ENCODE assay signal across 8 mouse cellular contexts in the genomic region with DNA sequence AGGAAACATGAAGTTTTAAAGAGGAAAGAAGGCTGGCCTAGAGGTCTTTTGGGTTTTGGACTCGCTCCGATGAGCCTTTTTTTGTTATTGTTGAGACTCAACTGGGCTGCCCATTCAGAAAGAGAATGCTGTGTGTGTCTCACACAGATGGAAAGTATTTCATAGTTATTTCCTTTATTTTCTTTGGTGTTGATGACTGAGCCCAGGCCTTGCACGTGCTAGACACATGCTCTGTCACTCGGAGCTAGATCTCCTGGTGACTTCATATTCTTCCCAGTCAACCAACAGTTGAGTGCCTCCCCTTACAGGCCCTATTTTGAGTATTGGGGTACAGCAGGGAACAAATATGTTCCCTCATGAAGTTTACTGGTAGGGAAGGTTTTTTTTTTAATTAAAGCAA. TPM values are rescaled to one million over a fixed set of nuclear protein-coding genes. Genes with fewer than 3 reads are reported as not detected.
DNase-seq lines count a peak whose midpoint lies in the region; ATAC-seq and TF ChIP-seq lines count a peak whose summit lies in the region.

No protein-coding gene starts in this region.

- H3K9me3 ChIP-seq in neural tube, embryonic 11.5 days (ENCODE audit: control insufficient read depth, low read length): no peaks in the 10 kb centered on the region
- no peaks in the 10 kb centered on the region for H3K9me3 ChIP-seq in limb, embryonic 15.5 days
- no peaks in the 10 kb centered on the region for H3K9me3 ChIP-seq in stomach, postnatal 0 days (ENCODE audit: control insufficient read depth, low read length)

- TF ChIP-seq CTCF in stomach, postnatal 0 days (IDR thresholded peaks at IDR 0.05; ENCODE audit: low read depth): no peak

- no peak for TF ChIP-seq EP300 in stomach, postnatal 0 days (optimal IDR thresholded peaks at IDR 0.05)

- 0 out of 2 replicates have a peak, but pooled peaks cover 2% of the 10 kb centered on the region for H3K4me1 ChIP-seq in neural tube, embryonic 11.5 days (ENCODE audit: control insufficient read depth, insufficient read depth, low read length)
- H3K4me1 ChIP-seq in limb, embryonic 15.5 days: peaks cover 15% of the 10 kb centered on the region
- H3K4me1 ChIP-seq in stomach, postnatal 0 days (replicated peaks; ENCODE audit: control insufficient read depth, insufficient read depth): no peaks in the 10 kb centered on the region

- ATAC-seq in CD4-positive, CD25-positive, alpha-beta regulatory T cell, adult 4 months: no peak
- no peak for ATAC-seq in neural tube, embryonic 11.5 days (ENCODE audit: insufficient read depth, low FRiP score, low TSS enrichment)
- ATAC-seq in limb, embryonic 15.5 days (ENCODE audit: insufficient number of reproducible peaks, low FRiP score, low TSS enrichment, low read depth): no peak
- no peak for ATAC-seq in stomach, postnatal 0 days (ENCODE audit: low FRiP score, low TSS enrichment)

- no peaks in the 10 kb centered on the region for H3K27me3 ChIP-seq in neural tube, embryonic 11.5 days (ENCODE audit: control insufficient read depth, insufficient read depth, low read length)
- H3K27me3 ChIP-seq in limb, embryonic 15.5 days: no peaks in the 10 kb centered on the region
- no peaks in the 10 kb centered on the region for H3K27me3 ChIP-seq in stomach, postnatal 0 days (ENCODE audit: control insufficient read depth, insufficient read depth, low read length)

- peak overlapping the region; percentile 85 for H3K4me3 ChIP-seq in neural tube, embryonic 11.5 days (ENCODE audit: low read depth, low read length)
- H3K4me3 ChIP-seq in limb, embryonic 15.5 days: peak overlapping the region; percentile 86
- peak overlapping the region; percentile 61; the same call in 1 of the 2 replicates for H3K4me3 ChIP-seq in stomach, postnatal 0 days (ENCODE audit: low read depth, low read length)

- 71% methylated on average over 4 of the region's 4 CpGs for WGBS in neural tube, embryonic 11.5 days
- WGBS in limb, embryonic 15.5 days: 56% methylated on average over 4 of the region's 4 CpGs
- 73% methylated on average over 4 of the region's 4 CpGs for WGBS in stomach, postnatal 0 days

- peak overlapping the region; percentile 61 for H3K4me2 ChIP-seq in neural tube, embryonic 11.5 days (ENCODE audit: low read depth)
- peak overlapping the region; percentile 76 for H3K4me2 ChIP-seq in limb, embryonic 15.5 days
- H3K4me2 ChIP-seq in stomach, postnatal 0 days (replicated peaks; ENCODE audit: low read depth): peak overlapping the region; percentile 62

- H3K36me3 ChIP-seq in neural tube, embryonic 11.5 days (ENCODE audit: control insufficient read depth, insufficient read depth, low read length): peaks cover 4% of the 10 kb centered on the region
- peaks cover 32% of the 10 kb centered on the region for H3K36me3 ChIP-seq in limb, embryonic 15.5 days
- H3K36me3 ChIP-seq in stomach, postnatal 0 days (ENCODE audit: control insufficient read depth, insufficient read depth, low read length): 0 out of 2 replicates have a peak, but pooled peaks cover 4% of the 10 kb centered on the region

- H3K9ac ChIP-seq in neural tube, embryonic 11.5 days (ENCODE audit: low read length): no peak overlapping the region
- no peak overlapping the region for H3K9ac ChIP-seq in limb, embryonic 15.5 days
- no peak overlapping the region for H3K9ac ChIP-seq in stomach, postnatal 0 days (ENCODE audit: low read length)

- DNase-seq in CD4-positive, CD25-positive, alpha-beta regulatory T cell, adult 2 months (ENCODE audit: low read depth, low spot score): peak; percentile 10
- DNase-seq in neural tube, embryonic 11.5 days (ENCODE audit: low spot score): no peak
- no peak for DNase-seq in neural tube, embryonic 10.5 days (ENCODE audit: extremely low spot score, low spot score)
- no peak for DNase-seq in stomach, postnatal 0 days (ENCODE audit: low spot score)
- no peak for DNase-seq in layer of hippocampus, postnatal 25 days (ENCODE audit: extremely low spot score in 1 of 2, low spot score in 1 of 2)
- DNase-seq in ovary, adult 18-20 months (ENCODE audit: low spot score): no peak

- no peak overlapping the region for H3K27ac ChIP-seq in neural tube, embryonic 11.5 days (ENCODE audit: low read depth, low read length)
- H3K27ac ChIP-seq in limb, embryonic 15.5 days: no peak overlapping the region
- no peak overlapping the region for H3K27ac ChIP-seq in stomach, postnatal 0 days (replicated peaks)

RNA-seq across cellular contexts. Expression of a gene that starts 1.0 kb away (rescaled TPM):
- 10 to 100 TPM; 29.2 to 36.8 TPM for polyA plus RNA-seq in CD4-positive, CD25-positive, alpha-beta regulatory T cell, adult 4 months (2017; shearing (Covaris generic))
- 43.6 and 47.6 TPM in 2 replicates for polyA plus RNA-seq in neural tube, embryonic 11.5 days (2014; fragmentation: Nextera tagmentation; extraction: Ambion mirVana)
- 47.3 and 49.0 TPM in 2 replicates for polyA plus RNA-seq in limb, embryonic 15.5 days (2015; fragmentation: Nextera tagmentation; extraction: Ambion mirVana)
- polyA plus RNA-seq in stomach, postnatal 0 days (2015; fragmentation: Nextera tagmentation; extraction: Ambion mirVana): 13.4 and 13.9 TPM in 2 replicates
- 10 to 100 TPM; 27.0 to 27.5 TPM for total RNA-seq in layer of hippocampus, postnatal 25 days (2021)

RNA-seq across cellular contexts. Expression of a gene that starts 47.2 kb away (rescaled TPM):
- 10 to 100 TPM; 63.6 to 82.3 TPM for polyA plus RNA-seq in CD4-positive, CD25-positive, alpha-beta regulatory T cell, adult 4 months (2017; shearing (Covaris generic))
- 95.3 and 107 TPM in 2 replicates for polyA plus RNA-seq in neural tube, embryonic 11.5 days (2014; fragmentation: Nextera tagmentation; extraction: Ambion mirVana)
- 44.7 and 46.2 TPM in 2 replicates for polyA plus RNA-seq in limb, embryonic 15.5 days (2015; fragmentation: Nextera tagmentation; extraction: Ambion mirVana)
- polyA plus RNA-seq in stomach, postnatal 0 days (2015; fragmentation: Nextera tagmentation; extraction: Ambion mirVana): 47.5 and 51.7 TPM in 2 replicates
- total RNA-seq in layer of hippocampus, postnatal 25 days (2021): 100 to 1,000 TPM; 358 to 403 TPM

RNA-seq across cellular contexts. Expression of a gene that starts 59.1 kb away (rescaled TPM):
- polyA plus RNA-seq in CD4-positive, CD25-positive, alpha-beta regulatory T cell, adult 4 months (2017; shearing (Covaris generic)): 1 to 10 TPM; 5.1 to 5.9 TPM
- polyA plus RNA-seq in neural tube, embryonic 11.5 days (2014; fragmentation: Nextera tagmentation; extraction: Ambion mirVana): 5.2 and 6.9 TPM in 2 replicates
- 5.1 and 5.4 TPM in 2 replicates for polyA plus RNA-seq in limb, embryonic 15.5 days (2015; fragmentation: Nextera tagmentation; extraction: Ambion mirVana)
- polyA plus RNA-seq in stomach, postnatal 0 days (2015; fragmentation: Nextera tagmentation; extraction: Ambion mirVana): 2.5 and 2.6 TPM in 2 replicates
- 10 to 100 TPM; 28.9 to 34.4 TPM for total RNA-seq in layer of hippocampus, postnatal 25 days (2021)
